Mouse (Mus musculus) megakaryocyte, embryonic 14.5 days (primary cell): ENCODE results near the gene Slco1a4.

Experiments
- FLI1 ChIP-seq: IDR thresholded peaks from 2 replicates; pipeline ENCODE4 v1.6.1; 2012; ENCODE audit warnings: low read length, inconsistent platforms, mixed read lengths
- GATA1 ChIP-seq: IDR thresholded peaks from 3 replicates; pipeline ENCODE4 v1.6.1; 2012; ENCODE audit warnings: mixed read lengths, low read length, inconsistent platforms, borderline replicate concordance

DNA sequence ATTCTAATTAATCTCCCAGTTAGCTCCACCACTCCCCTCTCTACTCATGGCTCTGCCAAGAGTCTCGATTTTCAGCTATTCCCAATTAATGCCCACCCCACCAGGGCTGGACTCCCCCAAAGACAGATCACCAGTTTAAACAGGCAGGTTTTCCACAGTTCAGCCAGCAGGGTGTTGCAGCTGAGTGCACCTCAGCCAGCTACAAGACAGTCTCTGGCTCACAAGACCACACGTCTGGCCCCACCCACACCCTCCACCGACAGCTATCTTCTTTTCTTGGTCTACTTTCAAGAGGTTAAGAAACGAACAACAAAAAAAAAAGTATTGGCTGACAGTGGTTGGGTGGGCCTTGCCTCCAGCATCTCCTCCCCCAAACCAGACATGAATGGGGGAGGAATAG is 6.9 kb downstream of the Slco1a4 start:
- no peak for TF ChIP-seq GATA1
- TF ChIP-seq FLI1, result no peak
